Mouse (Mus musculus): Measurements from ENCODE around the gene Cacna1c.
A peak's percentile ranks its signal among the peaks of the same experiment; 100 is the strongest.

Gene Cacna1c

GRCm38 (mm10) chr6:118924426-118924825 lies 271.8 kb downstream of the Cacna1c start:
- DNase-seq (ENCODE audit: low read depth, low spot score) = no peak

- DNase-seq (ENCODE audit: low read depth, low spot score) = no peak
These were observed 272.3 kb downstream of the Cacna1c start for GRCm38 (mm10) chr6:118923926-118924325.

- no peak for DNase-seq (ENCODE audit: low read depth, low spot score)
These were observed 273.0 kb downstream of the Cacna1c start for GRCm38 (mm10) chr6:118923212-118923577.

GRCm38 (mm10) chr6:118922328-118923211 lies 273.6 kb downstream of the Cacna1c start:
- DNase-seq (ENCODE audit: low read depth, low spot score) = peak; percentile 46

- no peak for DNase-seq (ENCODE audit: low read depth, low spot score)
These were observed 288.0 kb downstream of the Cacna1c start for GRCm38 (mm10) chr6:118908176-118908575.

- DNase-seq (ENCODE audit: low read depth, low spot score) = no peak
These were observed 288.5 kb downstream of the Cacna1c start for GRCm38 (mm10) chr6:118907704-118908103.

GRCm38 (mm10) chr6:118906878-118907277 lies 289.3 kb downstream of the Cacna1c start:
- DNase-seq (ENCODE audit: low read depth, low spot score) = no peak

- no peak for DNase-seq (ENCODE audit: low read depth, low spot score)
These were observed 296.5 kb downstream of the Cacna1c start for GRCm38 (mm10) chr6:118899688-118900087.

GRCm38 (mm10) chr6:118897101-118897500 lies 299.1 kb downstream of the Cacna1c start:
- no peak for DNase-seq (ENCODE audit: low read depth, low spot score)

GRCm38 (mm10) chr6:118894043-118894442 lies 302.2 kb downstream of the Cacna1c start:
- no peak for DNase-seq (ENCODE audit: low read depth, low spot score)

GRCm38 (mm10) chr6:118889441-118889840 lies 306.8 kb downstream of the Cacna1c start:
- DNase-seq (ENCODE audit: low read depth, low spot score) = no peak

GRCm38 (mm10) chr6:118887032-118887431 lies 309.2 kb downstream of the Cacna1c start:
- no peak for DNase-seq (ENCODE audit: low read depth, low spot score)

- DNase-seq (ENCODE audit: low read depth, low spot score) = no peak
These were observed 311.3 kb downstream of the Cacna1c start for GRCm38 (mm10) chr6:118884961-118885360.

- no peak for DNase-seq (ENCODE audit: low read depth, low spot score)
These were observed 312.1 kb downstream of the Cacna1c start for GRCm38 (mm10) chr6:118884073-118884551.

- DNase-seq (ENCODE audit: low read depth, low spot score) = no peak
These were observed 320.0 kb downstream of the Cacna1c start for GRCm38 (mm10) chr6:118876204-118876603.

GRCm38 (mm10) chr6:118870241-118870841 lies 325.9 kb downstream of the Cacna1c start:
- DNase-seq (ENCODE audit: low read depth, low spot score) = no peak

- no peak for DNase-seq (ENCODE audit: low read depth, low spot score)
These were observed 328.8 kb downstream of the Cacna1c start for GRCm38 (mm10) chr6:118867384-118867783.

GRCm38 (mm10) chr6:118866889-118867288 lies 329.3 kb downstream of the Cacna1c start:
- DNase-seq (ENCODE audit: low read depth, low spot score) = no peak

GRCm38 (mm10) chr6:118865777-118866380 lies 330.3 kb downstream of the Cacna1c start:
- no peak for DNase-seq (ENCODE audit: low read depth, low spot score)

GRCm38 (mm10) chr6:118864696-118865620 lies 331.3 kb downstream of the Cacna1c start:
- peak; percentile 42 for DNase-seq (ENCODE audit: low read depth, low spot score)

GRCm38 (mm10) chr6:118862727-118863126 lies 333.5 kb downstream of the Cacna1c start:
- DNase-seq (ENCODE audit: low read depth, low spot score) = no peak

All from CD4-positive helper T cell, adult 2 months (primary cell).